Mouse (Mus musculus): ENCODE results near the gene Ifit2.

- TF ChIP-seq CTCF (IDR thresholded peaks at IDR 0.05; ENCODE audit: borderline replicate concordance, extremely low read depth, insufficient read depth, insufficient read length) (no peak), POLR2A (IDR thresholded peaks at IDR 0.05; ENCODE audit: borderline replicate concordance, extremely low read depth, insufficient read depth, insufficient read length, poor library complexity, severe bottlenecking) (no peak)
Measured at GRCm38 (mm10) chr19:34554061-34554460, 3.6 kb downstream of the Ifit2 start.
